Mouse (Mus musculus) forebrain, embryonic 10.5 days (tissue): Measurements from ENCODE around the gene Nudt17. TPM values are rescaled to one million over a fixed set of nuclear protein-coding genes. Genes with fewer than 3 reads are reported as not detected.
"Not testable (repeated sequence)": the region's sequence is repeated elsewhere in the genome, so short reads cannot be mapped to it uniquely, and the experiment has no call there.

Experiments
- DNase-seq: peaks from one replicate; pipeline ENCODE4 v3.0.0-alpha.2; 2017; ENCODE audit warnings: low spot score; ENCODE audit errors: extremely low spot score
- H3K27ac ChIP-seq: fragments of 300-500 bp; sonication (generic); 2 replicates; pipeline ENCODE4 v1.5.1; 2016; ENCODE audit warnings: mild to moderate bottlenecking
- H3K27me3 ChIP-seq: fragments of 300-500 bp; sonication (generic); 2 replicates; pipeline ENCODE4 v1.6.1; 2016; ENCODE audit warnings: mild to moderate bottlenecking; ENCODE audit not compliant: poor library complexity, severe bottlenecking
- H3K36me3 ChIP-seq: fragments of 300-500 bp; sonication (generic); replicated peaks from 2 replicates; pipeline ENCODE4 v1.6.1; 2016; ENCODE audit warnings: mild to moderate bottlenecking, moderate library complexity
- H3K4me1 ChIP-seq: fragments of 300-500 bp; sonication (generic); 2 replicates; pipeline ENCODE4 v1.6.1; 2016
- H3K4me3 ChIP-seq: fragments of 300-500 bp; sonication (generic); 2 replicates; pipeline ENCODE4 v1.5.1; 2016; ENCODE audit warnings: mild to moderate bottlenecking, moderate library complexity
- H3K9me3 ChIP-seq: fragments of 300-500 bp; sonication (generic); 2 replicates; pipeline ENCODE4 v1.6.1; 2016; ENCODE audit warnings: mild to moderate bottlenecking, moderate library complexity
- whole genome bisulfite sequencing: fragments of 180-500 bp; shearing (Covaris S2); methylation state at CpG from one replicate; pipeline ENCODE4 v1.1.7; 2016; 5-methylcytosine and 5-hydroxymethylcytosine counted together
- polyA plus RNA-seq: library from polyadenylated mRNA; unstranded; fragments of >200 nt; fragmentation: Nextera tagmentation; extraction: Ambion mirVana; gene quantifications from 2 replicates; pipeline ENCODE4 v1.2.1, GENCODE M21; 2016

The Nudt17 gene
- polyA plus RNA-seq: 13.7 and 14.1 TPM in 2 replicates

DNA sequence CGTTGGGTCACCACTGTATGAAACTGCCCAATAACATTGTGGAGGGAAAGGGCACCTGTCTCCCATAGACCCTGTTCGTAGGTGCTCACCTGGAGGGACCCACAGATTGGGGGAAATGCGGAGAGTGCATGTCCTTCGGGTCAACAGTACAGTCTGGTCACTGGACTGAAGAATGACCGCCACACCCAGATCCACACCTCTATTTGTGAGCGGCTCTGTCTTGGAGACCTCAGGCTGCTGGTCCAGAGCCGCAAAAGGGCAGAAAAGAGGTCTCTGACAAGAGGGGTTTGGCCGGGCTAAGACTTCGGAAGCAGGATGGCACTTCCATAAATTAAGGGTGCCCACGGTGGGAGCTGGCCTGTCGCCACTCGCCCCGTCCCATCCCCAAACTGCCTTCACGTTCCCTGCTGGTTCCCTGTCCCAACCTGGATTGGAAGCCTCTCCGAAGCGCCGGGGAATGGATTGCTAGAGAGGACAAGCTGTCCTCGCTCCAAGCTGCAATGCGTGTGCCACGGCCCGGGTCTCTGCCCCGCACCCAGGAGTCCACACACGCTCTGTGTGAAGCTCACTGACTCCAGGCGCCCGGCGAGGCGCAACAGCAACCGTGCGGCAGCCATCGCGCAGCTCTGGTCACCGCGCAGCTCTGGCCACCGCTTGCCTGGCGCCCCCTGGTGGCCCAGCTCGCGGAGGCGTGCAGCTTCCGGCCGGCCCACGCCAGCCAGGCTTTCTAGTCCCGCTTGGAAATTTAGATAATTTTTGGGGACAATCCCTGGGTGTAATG lies at the start of gene Nudt17:
Nudt17 (minus strand) TSS at position 660 of the 781 bp plus-strand sequence.
- Histone ChIP-seq H3K36me3 (peaks cover 68% of the 10 kb centered on the region), H3K4me1 (peaks cover 12% of the 10 kb centered on the region), H3K9me3 (no peaks in the 10 kb centered on the region), H3K27me3 (peaks cover 16% of the 10 kb centered on the region), H3K27ac (peak within 1 kb of the TSS; percentile 79), H3K4me3 (peak within 1 kb of the TSS; percentile 62)
- peak; percentile 77 for DNase-seq
- WGBS: 6% methylated on average over 42 of the region's 42 CpGs

DNA sequence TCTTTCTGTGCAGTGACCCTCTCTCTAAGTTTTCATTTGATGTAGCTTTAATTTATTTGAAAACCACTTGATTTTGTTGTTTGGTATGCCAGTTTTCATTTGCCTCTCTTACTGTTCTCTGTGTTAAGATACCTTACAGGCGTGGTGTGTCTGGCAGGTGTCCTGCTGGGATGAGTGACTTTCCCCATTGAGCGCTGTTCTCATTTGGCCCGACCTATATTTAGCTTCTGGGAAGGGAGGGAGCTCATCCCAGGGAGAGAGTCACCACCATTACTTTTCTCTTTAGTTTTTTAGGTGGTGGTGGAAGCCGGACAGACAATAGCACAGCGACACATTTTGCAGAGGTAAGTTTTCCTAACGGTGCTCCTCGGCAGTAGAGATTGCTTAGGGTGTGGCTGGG lies 49.3 kb upstream of the Nudt17 start:
- WGBS: 66% methylated on average over 7 of the region's 7 CpGs
- Histone ChIP-seq H3K36me3 (peaks cover 26% of the 10 kb centered on the region), H3K9me3 (no peaks in the 10 kb centered on the region), H3K27ac (no peak overlapping the region), H3K27me3 (no peaks in the 10 kb centered on the region), H3K4me3 (no peak overlapping the region), H3K4me1 (no peaks in the 10 kb centered on the region)
- DNase-seq: no peak

DNA sequence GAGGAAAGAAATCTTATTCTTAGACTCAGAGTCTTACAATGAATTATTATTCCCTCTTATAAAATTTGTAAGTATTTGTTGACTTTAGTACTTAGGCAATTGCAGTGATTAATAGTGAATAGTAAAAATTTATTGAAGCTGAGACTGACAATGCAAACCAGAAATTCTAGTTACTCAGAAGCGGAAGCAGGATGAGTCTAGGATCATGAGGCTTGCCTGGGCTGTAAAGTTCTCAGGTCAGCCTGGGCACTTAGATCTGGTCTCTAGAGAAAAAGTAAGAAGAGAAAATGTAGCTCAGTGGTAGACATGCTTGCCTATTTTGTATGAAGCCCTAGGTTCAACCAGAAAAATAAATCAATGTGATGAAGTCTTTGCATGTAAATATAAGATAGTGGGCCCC lies 47.6 kb upstream of the Nudt17 start:
- H3K36me3 ChIP-seq: peaks cover 20% of the 10 kb centered on the region
- no peak overlapping the region for H3K27ac ChIP-seq
- DNase-seq: no peak
- no peaks in the 10 kb centered on the region for H3K9me3 ChIP-seq
- H3K27me3 ChIP-seq: no peaks in the 10 kb centered on the region
- H3K4me1 ChIP-seq: 0 out of 2 replicates have a peak, but pooled peaks cover 2% of the 10 kb centered on the region
- no peak overlapping the region for H3K4me3 ChIP-seq
- WGBS: 100% methylated on average over 1 of the region's 1 CpGs

DNA sequence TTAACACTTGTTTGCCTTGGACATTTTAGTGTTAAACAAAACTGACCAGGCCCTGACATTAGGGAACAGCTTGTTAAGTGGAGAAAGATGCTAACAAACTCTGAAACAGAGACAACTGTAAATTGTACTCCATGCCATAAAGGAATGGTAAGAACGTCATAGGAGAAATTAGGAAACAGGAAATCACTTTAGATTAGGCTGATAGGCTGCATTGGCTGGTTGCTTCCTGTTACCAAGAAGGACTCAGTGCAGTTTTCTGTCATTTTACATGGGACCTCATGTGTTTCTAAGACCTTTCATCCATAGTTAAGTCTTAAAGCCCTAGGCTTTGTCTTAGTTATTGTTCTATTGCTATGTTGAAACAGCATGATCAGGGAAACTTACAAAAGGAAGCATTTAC lies 38.5 kb upstream of the Nudt17 start:
- DNase-seq: no peak
- 80% methylated on average over 1 of the region's 1 CpGs for WGBS

DNA sequence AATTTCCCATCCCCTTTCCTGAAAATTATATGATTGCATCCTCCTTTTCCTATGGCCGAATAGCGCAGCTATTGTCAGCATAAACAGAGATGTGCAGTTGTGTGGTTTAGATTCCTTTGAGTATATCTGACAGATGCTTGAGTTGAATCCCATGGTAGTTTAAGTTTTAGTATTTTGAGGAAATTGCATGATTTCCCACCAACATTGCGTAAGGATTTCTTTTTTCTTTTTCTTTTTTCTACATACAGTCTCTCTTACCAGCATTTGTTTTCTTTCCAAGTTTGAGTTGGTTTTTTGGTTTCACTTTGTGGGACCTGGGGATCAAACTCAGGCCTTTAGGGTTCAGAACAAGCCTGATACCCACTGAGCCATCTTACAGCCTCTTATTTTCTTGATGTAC lies 36.0 kb upstream of the Nudt17 start:
- DNase-seq: no peak
- H3K36me3 ChIP-seq: peaks cover 3% of the 10 kb centered on the region; the same call in 1 of the 2 replicates
- H3K27me3 ChIP-seq: no peaks in the 10 kb centered on the region
- 93% methylated on average over 3 of the region's 3 CpGs for WGBS
- no peak overlapping the region for H3K4me3 ChIP-seq
- H3K27ac ChIP-seq: no peak overlapping the region
- no peaks in the 10 kb centered on the region for H3K4me1 ChIP-seq
- H3K9me3 ChIP-seq: no peaks in the 10 kb centered on the region

More for the DNA sequence above, 38.5 kb upstream of the Nudt17 start:
- H3K9me3 ChIP-seq: no peaks in the 10 kb centered on the region
- no peak overlapping the region for H3K27ac ChIP-seq
- no peaks in the 10 kb centered on the region for H3K4me1 ChIP-seq
- no peaks in the 10 kb centered on the region for H3K27me3 ChIP-seq
- H3K36me3 ChIP-seq: peaks cover 3% of the 10 kb centered on the region; the same call in 1 of the 2 replicates
- no peak overlapping the region for H3K4me3 ChIP-seq

DNA sequence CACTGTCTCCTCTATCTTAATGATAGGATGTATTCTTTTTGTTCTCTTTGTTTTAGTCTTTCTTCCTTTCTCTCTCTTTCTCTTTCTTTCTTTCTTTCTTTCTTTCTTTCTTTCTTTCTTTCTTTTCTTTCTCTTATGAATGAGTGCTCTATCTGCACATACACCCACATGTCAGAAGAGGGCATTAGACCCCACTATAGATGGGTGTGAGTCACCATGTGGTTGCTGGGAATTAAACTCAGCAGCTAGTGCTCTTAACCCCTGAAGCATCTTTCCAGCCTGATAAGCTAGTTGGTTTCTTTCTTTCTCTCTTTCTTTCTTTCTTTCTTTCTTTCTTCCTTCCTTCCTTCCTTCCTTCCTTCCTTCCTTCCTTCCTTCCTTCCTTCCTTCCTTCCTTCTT lies 31.9 kb upstream of the Nudt17 start:
- not testable (repeated sequence) for H3K4me3 ChIP-seq, H3K27ac ChIP-seq, DNase-seq, H3K9me3 ChIP-seq, H3K36me3 ChIP-seq, H3K27me3 ChIP-seq, H3K4me1 ChIP-seq

DNA sequence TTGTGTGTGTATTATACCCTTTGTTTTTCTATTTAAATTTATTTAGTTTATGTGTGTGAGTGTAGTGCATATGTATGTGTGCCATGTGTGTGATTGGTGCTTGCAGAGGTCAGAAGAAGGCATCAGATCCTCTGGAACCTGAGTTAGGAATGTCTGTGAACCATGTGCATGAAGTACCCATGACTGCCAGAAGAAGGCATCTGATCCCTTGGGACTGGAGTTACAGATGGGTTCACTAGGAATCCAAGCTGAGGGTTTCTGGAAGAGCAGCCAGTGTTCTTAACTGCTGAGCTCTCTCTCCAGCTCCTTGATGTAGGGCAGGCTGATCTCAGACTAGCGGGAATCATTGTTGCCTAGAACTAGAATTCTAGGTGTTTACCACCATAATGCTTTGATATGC lies 29.6 kb upstream of the Nudt17 start:
- 86% methylated on average over 1 of the region's 1 CpGs for WGBS
- Histone ChIP-seq H3K9me3 (no peaks in the 10 kb centered on the region), H3K27me3 (no peaks in the 10 kb centered on the region), H3K4me3 (no peak overlapping the region), H3K27ac (no peak overlapping the region), H3K36me3 (no peaks in the 10 kb centered on the region), H3K4me1 (peaks cover 5% of the 10 kb centered on the region)
- DNase-seq: no peak

DNA sequence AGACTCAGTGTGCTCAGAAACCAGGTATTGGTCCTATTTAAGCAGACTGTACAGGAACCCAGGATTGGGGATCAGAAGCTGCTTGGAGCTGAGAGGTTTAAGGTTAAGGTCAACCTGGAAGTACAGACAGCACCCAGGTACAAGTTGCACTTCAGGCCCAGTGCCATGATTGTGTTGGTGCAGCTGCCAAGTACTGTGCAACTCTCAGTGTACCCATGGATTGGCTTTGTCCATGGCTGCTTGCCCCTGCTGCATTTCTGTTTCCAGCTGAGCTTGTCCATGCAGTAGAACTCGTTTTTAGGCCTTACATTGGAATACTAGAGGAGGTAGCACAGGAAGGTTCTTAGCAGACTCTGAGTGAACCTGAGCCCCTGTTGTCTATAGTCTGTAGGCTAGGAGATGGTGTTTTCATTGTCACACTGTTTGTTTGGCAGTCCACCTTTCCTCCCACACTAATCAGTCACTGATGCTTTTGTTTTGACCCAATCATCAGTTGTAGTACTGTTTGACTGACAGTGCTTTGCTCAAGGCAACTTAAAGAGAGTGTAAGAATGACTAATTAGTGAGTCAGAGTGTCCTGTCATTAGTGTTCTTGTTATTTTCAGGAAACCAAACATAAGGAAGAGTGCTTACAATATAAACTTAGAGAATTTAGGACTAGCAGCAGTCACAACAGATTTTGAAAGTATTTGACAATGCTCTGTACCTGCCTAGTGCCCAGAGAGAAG lies 28.8 kb upstream of the Nudt17 start:
- Histone ChIP-seq H3K9me3 (no peaks in the 10 kb centered on the region), H3K27me3 (no peaks in the 10 kb centered on the region), H3K4me3 (no peak overlapping the region), H3K36me3 (peaks cover 4% of the 10 kb centered on the region; the same call in 1 of the 2 replicates), H3K4me1 (peaks cover 5% of the 10 kb centered on the region), H3K27ac (no peak overlapping the region)
- no peak for DNase-seq
- WGBS: 65% methylated on average over 1 of the region's 1 CpGs

DNA sequence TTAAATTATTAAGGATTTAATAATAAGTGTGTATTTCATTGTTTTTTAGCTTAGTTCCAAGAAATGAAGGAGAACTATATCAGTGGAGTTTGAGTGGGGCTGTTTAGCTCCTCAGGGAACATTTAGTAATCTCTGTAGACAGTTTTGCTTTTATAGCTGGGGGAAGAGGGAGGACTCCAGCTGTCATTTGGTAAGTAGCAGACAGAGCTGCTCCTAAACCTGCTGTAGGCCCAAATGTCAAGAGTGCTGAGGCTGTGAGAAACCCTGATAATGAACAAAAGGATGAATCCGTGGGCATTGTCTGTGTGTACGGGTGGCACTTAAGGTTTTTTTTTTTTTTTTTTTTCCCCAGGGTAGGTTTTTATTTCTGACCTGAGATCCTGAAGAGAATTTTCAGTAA lies 26.8 kb upstream of the Nudt17 start:
- Histone ChIP-seq H3K36me3 (peaks cover 4% of the 10 kb centered on the region; the same call in 1 of the 2 replicates), H3K27ac (no peak overlapping the region), H3K4me3 (no peak overlapping the region), H3K4me1 (peaks cover 16% of the 10 kb centered on the region), H3K27me3 (no peaks in the 10 kb centered on the region), H3K9me3 (no peaks in the 10 kb centered on the region)
- 92% methylated on average over 2 of the region's 2 CpGs for WGBS
- DNase-seq: no peak

DNA sequence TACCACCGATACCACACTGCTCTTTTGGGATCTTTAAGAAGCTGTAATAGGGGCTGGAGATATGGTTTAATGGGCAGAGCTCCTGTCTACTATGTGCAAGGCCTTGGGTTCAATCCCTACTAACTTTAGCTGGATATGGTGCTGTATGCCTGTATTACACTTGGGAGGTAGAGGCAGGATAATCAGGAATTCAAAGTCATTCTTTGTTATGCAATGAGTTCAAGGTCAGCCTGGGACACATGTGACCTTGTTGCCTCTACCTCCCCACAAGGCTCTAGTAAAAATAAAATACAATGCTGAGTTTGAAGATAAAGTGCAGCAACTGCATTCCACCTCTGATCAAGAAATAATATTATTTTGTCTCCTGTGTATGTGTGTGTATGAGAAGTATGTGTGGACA lies 25.6 kb upstream of the Nudt17 start:
- no peak for DNase-seq
- Histone ChIP-seq H3K9me3 (no peaks in the 10 kb centered on the region), H3K4me1 (peaks cover 25% of the 10 kb centered on the region), H3K36me3 (peaks cover 4% of the 10 kb centered on the region; the same call in 1 of the 2 replicates), H3K4me3 (no peak overlapping the region), H3K27ac (no peak overlapping the region), H3K27me3 (no peaks in the 10 kb centered on the region)
- 95% methylated on average over 1 of the region's 1 CpGs for WGBS

DNA sequence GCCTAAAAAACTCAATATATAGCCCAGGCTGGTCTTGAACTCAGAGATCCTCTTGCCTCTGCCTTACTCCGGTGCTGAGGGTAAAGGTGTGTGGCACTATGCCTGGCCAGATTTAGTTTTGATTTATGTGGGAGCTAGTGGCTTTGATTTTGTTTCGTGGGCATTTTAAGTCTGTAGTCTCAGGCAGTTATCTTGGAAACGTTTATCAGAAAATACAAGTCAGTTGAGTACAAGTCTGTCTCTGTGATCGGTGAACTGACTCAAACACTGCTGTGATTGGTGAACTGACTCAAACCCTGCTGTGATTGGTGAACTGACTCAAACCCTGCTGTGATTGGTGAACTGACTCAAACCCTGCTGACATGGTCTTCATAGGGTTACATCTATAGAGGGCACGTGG lies 22.4 kb upstream of the Nudt17 start:
- no peak for DNase-seq
- Histone ChIP-seq H3K4me1 (peaks cover 36% of the 10 kb centered on the region), H3K36me3 (peaks cover 4% of the 10 kb centered on the region; the same call in 1 of the 2 replicates), H3K9me3 (no peaks in the 10 kb centered on the region), H3K27me3 (no peaks in the 10 kb centered on the region), H3K27ac (no peak overlapping the region), H3K4me3 (0 out of 2 replicates have a peak overlapping the region, but pooled peaks have one; percentile 8)
- whole genome bisulfite sequencing: 82% methylated on average over 5 of the region's 5 CpGs

DNA sequence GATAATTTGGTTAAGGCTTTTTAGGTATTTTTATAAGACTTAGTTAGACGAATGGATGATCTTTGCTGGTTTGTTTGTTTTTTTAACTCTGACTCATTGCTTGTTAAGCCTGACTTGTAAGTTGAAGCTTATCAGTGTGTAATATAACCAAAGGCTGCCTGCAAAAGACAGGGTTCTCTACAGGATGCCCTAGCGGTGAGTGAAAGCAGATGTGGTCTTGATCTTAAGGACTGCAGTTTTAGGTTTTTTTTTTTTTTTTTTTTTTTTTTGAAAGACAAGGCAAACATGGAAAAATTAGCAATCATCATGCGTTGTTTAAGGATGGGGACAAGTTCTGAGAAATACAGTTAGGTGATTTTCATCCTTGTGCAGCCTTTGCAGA lies 21.0 kb upstream of the Nudt17 start:
- peaks cover 14% of the 10 kb centered on the region for H3K36me3 ChIP-seq
- WGBS: 69% methylated on average over 3 of the region's 3 CpGs
- no peak for DNase-seq
- H3K4me1 ChIP-seq: peaks cover 36% of the 10 kb centered on the region
- peak overlapping the region; percentile 72; the same call in 1 of the 2 replicates for H3K4me3 ChIP-seq
- H3K9me3 ChIP-seq: no peaks in the 10 kb centered on the region
- no peaks in the 10 kb centered on the region for H3K27me3 ChIP-seq
- no peak overlapping the region for H3K27ac ChIP-seq
